Mouse (Mus musculus) E14TG2a.4 (cell line): ENCODE results near the gene Lpp.
A peak's percentile ranks its signal among the peaks of the same experiment; 100 is the strongest.

Experiments
- H3K27me3 ChIP-seq: 2 replicates; pipeline ENCODE4 v1.6.1; 2014; ENCODE audit warnings: low read length, control low read depth; ENCODE audit not compliant: insufficient read depth
- H3K36me3 ChIP-seq: 2 replicates; pipeline ENCODE4 v1.6.1; 2014; ENCODE audit warnings: low read length, control low read depth; ENCODE audit not compliant: insufficient read depth
- H3K4me1 ChIP-seq: replicated peaks from 2 replicates; pipeline ENCODE4 v1.6.1; 2014; ENCODE audit warnings: low read depth, low read length, control low read depth
- H3K4me3 ChIP-seq: replicated peaks from 2 replicates; pipeline ENCODE4 v1.5.1; 2014; ENCODE audit warnings: mild to moderate bottlenecking, low read length
- H3K9me3 ChIP-seq: 2 replicates; pipeline ENCODE4 v1.6.1; 2014; ENCODE audit warnings: low read length, control low read depth
- CTCF ChIP-seq: conservative IDR thresholded peaks from 2 replicates; pipeline ENCODE4 v1.5.1; 2014; ENCODE audit warnings: low read length
- NANOG ChIP-seq: IDR thresholded peaks from 2 replicates; pipeline ENCODE4 v1.6.1; 2014; ENCODE audit warnings: borderline replicate concordance, low read length, mixed read lengths
- POU5F1 ChIP-seq: IDR thresholded peaks from 2 replicates; pipeline ENCODE4 v1.6.1; 2014; ENCODE audit warnings: low read length, borderline replicate concordance

Lpp gene

DNA sequence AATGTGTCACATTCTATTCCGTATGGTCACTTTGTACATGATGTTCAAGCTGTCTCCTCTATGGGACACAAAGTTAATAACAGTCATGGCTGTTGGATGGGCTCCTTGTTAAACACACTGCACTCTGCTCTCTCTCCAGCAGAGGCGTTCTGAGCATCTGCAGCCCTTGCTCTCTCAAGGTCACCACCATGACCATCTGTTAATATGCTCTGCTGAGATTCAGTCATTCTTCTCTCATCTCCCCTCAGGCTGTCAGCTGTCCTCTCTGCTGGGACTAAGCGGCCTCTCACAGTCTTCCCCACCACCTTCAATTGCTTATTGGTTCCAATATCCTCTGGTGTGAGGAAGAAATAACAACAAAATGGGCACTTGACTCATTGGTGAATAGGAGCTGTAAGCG is 425.8 kb downstream of the Lpp start:
- H3K4me3 ChIP-seq = no peak overlapping the region
- no peaks in the 10 kb centered on the region for H3K27me3 ChIP-seq
- TF ChIP-seq CTCF (peak; percentile 25; the same call in 1 of the 2 replicates), NANOG (no peak), POU5F1 (no peak)
- H3K9me3 ChIP-seq = no peaks in the 10 kb centered on the region
- H3K36me3 ChIP-seq = no peaks in the 10 kb centered on the region
- no peaks in the 10 kb centered on the region for H3K4me1 ChIP-seq

DNA sequence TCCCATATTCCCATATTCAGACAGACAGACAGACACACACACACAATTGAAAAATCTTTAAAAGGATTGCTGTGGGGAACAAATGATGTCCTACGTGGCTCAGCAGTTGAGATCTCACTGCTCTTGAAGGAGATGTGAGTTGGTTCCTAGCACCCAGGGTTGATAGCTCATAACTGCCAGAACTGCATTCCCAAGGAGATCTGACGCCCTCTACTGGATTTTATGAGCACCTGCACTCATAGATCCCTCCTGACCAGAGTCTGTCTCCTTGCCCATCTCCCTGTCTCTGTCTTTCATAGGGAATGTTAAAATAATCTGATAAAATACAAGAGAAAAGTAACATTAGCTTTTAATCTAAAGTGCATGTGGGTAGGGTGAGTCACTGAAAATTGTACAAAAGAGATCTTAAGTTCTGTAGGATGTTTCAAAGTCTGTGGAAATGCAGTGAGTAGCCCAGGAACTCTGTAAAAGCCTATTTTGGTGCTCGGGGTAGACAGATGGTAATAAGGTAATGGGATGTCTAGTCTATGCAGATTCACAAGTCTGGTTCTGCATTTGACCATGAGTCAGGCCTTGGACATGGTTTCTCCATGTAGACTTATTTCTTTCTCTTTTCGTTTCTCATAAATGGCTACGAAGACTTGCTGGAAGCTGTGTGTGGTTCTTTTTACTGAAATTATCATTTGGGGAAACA is 429.0 kb downstream of the Lpp start:
- H3K4me1 ChIP-seq = no peaks in the 10 kb centered on the region
- no peaks in the 10 kb centered on the region for H3K9me3 ChIP-seq
- H3K27me3 ChIP-seq = no peaks in the 10 kb centered on the region
- TF ChIP-seq CTCF (peak; percentile 38), NANOG (no peak)
- H3K4me3 ChIP-seq = no peak overlapping the region
- no peaks in the 10 kb centered on the region for H3K36me3 ChIP-seq

DNA sequence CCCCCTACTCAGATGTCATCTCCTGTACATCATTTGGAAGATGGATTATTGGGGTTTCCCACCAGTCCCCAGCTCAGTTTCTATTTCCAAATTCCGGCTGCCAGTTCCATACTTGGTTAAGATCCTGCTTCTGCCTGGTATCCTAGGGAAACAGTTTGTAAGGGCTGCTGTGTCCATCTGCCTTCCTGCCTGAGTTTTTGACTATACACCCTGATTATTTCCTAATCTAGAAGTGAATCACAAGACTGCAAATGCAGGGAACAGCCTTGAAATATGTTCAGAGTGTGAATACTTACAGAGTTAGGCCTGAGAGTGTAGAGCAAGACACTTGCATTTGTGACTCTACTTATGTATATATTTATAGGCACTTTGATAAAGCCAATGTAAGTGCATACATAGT is 429.6 kb downstream of the Lpp start:
- Histone ChIP-seq H3K4me3 (no peak overlapping the region), H3K27me3 (no peaks in the 10 kb centered on the region), H3K36me3 (no peaks in the 10 kb centered on the region), H3K4me1 (no peaks in the 10 kb centered on the region), H3K9me3 (peaks cover 3% of the 10 kb centered on the region; the same call in 1 of the 2 replicates)
- TF ChIP-seq POU5F1 = no peak
- no peak for TF ChIP-seq CTCF
- no peak for TF ChIP-seq NANOG

DNA sequence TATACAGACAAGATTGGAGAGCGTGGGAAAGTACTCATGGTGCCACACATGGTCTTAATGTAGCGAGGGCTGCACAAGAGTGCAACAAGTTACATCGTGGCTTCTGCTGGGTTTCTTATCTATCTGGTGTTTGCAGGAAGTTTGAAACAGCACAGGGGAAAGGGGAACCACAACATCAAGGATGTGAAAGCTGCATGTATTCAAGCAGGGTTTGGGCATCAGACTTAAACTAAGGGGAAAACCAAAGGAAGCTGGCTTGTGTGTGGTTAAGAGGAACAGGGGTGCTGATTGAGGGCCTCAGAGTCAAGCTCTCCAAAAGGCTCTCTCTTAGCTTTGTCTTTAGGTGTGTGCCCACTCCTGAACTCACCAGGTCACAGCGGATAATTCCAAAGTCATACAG is 433.1 kb downstream of the Lpp start:
- Histone ChIP-seq H3K36me3 (no peaks in the 10 kb centered on the region), H3K4me3 (no peak overlapping the region), H3K9me3 (peaks cover 22% of the 10 kb centered on the region), H3K27me3 (no peaks in the 10 kb centered on the region), H3K4me1 (no peaks in the 10 kb centered on the region)
- TF ChIP-seq CTCF = no peak
- no peak for TF ChIP-seq NANOG
- no peak for TF ChIP-seq POU5F1

DNA sequence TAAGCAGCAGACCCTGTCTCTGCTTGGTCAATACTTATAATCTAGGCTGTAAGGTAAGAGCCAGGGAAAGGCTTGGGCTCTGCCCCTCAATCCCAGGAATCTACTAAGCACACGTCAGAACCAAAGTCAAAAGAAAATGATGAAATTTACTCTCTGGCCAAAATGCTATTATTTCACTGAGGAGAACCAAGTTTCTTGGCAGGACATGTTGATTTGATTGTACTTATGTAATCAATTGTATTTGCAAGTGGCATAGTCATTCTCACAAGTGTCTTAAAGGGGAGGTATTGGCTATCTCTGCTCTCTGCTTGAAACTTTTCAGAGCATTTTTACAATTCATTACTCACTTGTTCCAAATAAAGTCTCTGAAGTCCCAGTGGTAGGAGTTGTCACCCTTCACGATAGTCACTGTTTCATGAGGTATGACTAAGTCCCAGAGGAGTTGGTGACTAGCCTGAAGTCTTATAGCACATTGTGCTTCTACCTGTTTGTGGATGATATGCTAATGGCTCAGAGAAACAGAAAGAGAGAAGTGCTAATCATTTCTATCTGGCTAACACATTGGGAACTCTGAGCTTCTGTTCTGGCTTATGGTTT is 435.0 kb downstream of the Lpp start:
- no peak for TF ChIP-seq POU5F1
- Histone ChIP-seq H3K4me1 (no peaks in the 10 kb centered on the region), H3K27me3 (no peaks in the 10 kb centered on the region), H3K9me3 (peaks cover 22% of the 10 kb centered on the region), H3K4me3 (no peak overlapping the region), H3K36me3 (no peaks in the 10 kb centered on the region)

DNA sequence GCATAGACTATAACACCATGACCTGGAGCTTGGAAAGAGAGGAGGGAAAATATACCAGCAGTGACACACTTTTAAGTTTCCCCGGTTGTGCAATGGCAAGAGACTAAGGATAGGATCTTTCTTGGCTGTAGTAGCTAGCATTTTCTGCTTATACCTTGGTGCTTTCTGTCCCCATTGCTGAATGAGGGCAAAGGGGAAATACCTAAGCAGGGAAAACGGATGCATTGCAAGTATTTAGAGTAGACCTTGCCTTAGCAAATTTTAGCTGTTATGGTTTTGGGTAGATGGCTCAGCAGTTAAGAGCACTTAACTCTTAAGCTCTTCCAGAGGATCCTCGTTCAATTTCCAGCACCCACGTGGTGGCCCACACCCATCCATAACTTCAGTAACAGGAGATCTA is 436.6 kb downstream of the Lpp start:
- H3K9me3 ChIP-seq = peaks cover 22% of the 10 kb centered on the region
- H3K4me3 ChIP-seq = no peak overlapping the region
- H3K36me3 ChIP-seq = no peaks in the 10 kb centered on the region
- no peaks in the 10 kb centered on the region for H3K27me3 ChIP-seq
- H3K4me1 ChIP-seq = peaks cover 5% of the 10 kb centered on the region
- TF ChIP-seq POU5F1 = no peak
- no peak for TF ChIP-seq CTCF
- no peak for TF ChIP-seq NANOG

DNA sequence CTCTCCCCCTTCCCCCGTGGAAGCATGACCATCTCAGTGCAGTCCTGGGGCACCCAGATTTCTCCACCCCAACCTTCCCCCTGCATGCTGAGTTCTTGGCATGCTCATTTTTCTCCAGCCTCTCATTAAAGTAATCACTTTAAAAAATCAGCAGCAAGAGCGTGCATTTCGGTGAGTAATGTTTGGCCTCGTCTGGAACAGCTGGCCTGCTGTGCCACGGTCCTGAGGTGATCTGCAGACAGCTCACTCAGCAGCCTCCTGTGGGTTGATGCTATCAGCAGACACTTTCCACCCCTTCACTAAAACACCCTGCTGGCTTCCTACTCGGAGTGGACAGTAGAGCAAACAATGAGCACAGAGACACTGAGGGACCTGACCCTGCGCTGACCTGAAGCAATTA is 437.6 kb downstream of the Lpp start:
- TF ChIP-seq CTCF (no peak), NANOG (no peak), POU5F1 (no peak)
- H3K4me3 ChIP-seq = no peak overlapping the region
- peaks cover 22% of the 10 kb centered on the region for H3K9me3 ChIP-seq
- no peaks in the 10 kb centered on the region for H3K27me3 ChIP-seq
- H3K36me3 ChIP-seq = no peaks in the 10 kb centered on the region
- H3K4me1 ChIP-seq = peaks cover 11% of the 10 kb centered on the region

DNA sequence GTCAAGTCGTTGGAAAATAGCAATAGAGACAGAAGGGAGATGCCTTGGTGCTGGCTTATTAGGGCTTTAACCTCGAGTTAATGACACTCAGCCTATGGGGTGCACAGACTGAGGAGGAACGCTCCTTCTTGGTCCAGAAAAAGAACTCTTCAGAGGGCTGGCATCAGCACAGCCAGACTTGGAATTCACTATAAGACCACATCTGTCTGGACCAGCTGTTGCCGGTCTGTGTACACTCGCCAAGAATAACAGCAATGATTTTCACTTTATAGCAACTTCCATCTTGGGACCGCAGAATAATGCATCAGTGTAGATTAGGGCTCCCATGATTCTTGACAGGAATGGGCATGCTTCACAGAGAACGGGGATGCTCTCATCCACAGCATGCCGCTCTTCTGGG is 439.9 kb downstream of the Lpp start:
- Histone ChIP-seq H3K4me3 (no peak overlapping the region), H3K36me3 (no peaks in the 10 kb centered on the region), H3K9me3 (peaks cover 16% of the 10 kb centered on the region), H3K27me3 (no peaks in the 10 kb centered on the region), H3K4me1 (peaks cover 11% of the 10 kb centered on the region)
- TF ChIP-seq POU5F1 = no peak
- no peak for TF ChIP-seq NANOG
- TF ChIP-seq CTCF = no peak

DNA sequence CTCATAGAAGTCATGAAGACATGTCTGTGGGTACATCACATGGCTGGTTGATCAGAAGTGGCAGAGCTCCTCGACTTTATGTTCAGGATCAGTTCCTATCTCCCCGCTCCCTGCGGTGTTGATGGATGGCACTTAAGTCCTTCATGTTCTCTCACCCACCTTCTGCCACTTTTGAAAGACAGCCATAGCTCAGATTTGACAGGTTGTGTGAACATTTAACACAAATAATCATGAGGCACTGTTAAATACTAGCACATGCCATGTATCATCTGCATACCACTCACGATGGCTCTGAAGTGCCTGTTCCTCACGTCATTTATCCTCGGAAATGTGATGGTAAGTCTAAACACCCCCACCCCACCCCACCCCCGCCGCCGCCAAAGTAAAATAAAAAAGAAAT is 441.2 kb downstream of the Lpp start:
- H3K27me3 ChIP-seq = no peaks in the 10 kb centered on the region
- TF ChIP-seq CTCF (no peak), POU5F1 (no peak), NANOG (no peak)
- H3K4me1 ChIP-seq = peaks cover 11% of the 10 kb centered on the region
- no peak overlapping the region for H3K4me3 ChIP-seq
- H3K36me3 ChIP-seq = no peaks in the 10 kb centered on the region
- H3K9me3 ChIP-seq = 0 out of 2 replicates have a peak, but pooled peaks cover 4% of the 10 kb centered on the region
